In genomic region chr1:67505746-67506145, GRCm38 (mm10) we compare ENCODE assay signal across 25 mouse cellular contexts.
DNase-seq lines count a peak whose midpoint lies in the region; ATAC-seq lines count a peak whose summit lies in the region.
"Had no signal": no experiment of that assay in that cellular context is flagged by ENCODE, and none has a peak within 500 bp of the region (broad histone marks: within the 10 kb centered on the region; RNA-seq: fewer than 3 reads in every experiment).

No protein-coding gene starts in this region.

- peak; percentile 13 to 27 for DNase-seq in left cerebral cortex, postnatal 25 days (ENCODE audit: low spot score in 2 of 2)
- no peak for DNase-seq in left cerebral cortex, adult 18-20 months (ENCODE audit: low spot score in 2 of 2)
- peak; percentile 14 for DNase-seq in brain, embryonic 18.5 days (ENCODE audit: low read depth, low spot score)
- peak; percentile 10 to 67 for DNase-seq in layer of hippocampus, postnatal 14 days (ENCODE audit: low spot score in 2 of 2)
- no peak for DNase-seq in heart, adult 18-20 months
- no peak for DNase-seq in heart, adult 11 months
- DNase-seq: adrenal gland, postnatal 10 days; cerebellum, adult 8-10 months; gastrocnemius, postnatal 25 days; heart, postnatal 10 days; kidney, adult 2 months; kidney, postnatal 10 days; liver, embryonic 13.5 days; lung, embryonic 14.5 days; lung, postnatal 4 days had no signal

- H3K27me3 ChIP-seq in forebrain, embryonic 15.5 days = no peaks in the 10 kb centered on the region
- H3K27me3 ChIP-seq in forebrain, embryonic 12.5 days = no peaks in the 10 kb centered on the region
- H3K27me3 ChIP-seq: hindbrain, embryonic 12.5 days; limb, embryonic 12.5 days; liver, embryonic 13.5 days; neural tube, embryonic 13.5 days had no signal

- no peak overlapping the region for H3K4me3 ChIP-seq in forebrain, embryonic 15.5 days
- H3K4me3 ChIP-seq in forebrain, embryonic 12.5 days (replicated peaks) = no peak overlapping the region
- H3K4me3 ChIP-seq: erythroblast, embryonic 14.5 days; hindbrain, embryonic 12.5 days; left cerebral cortex, adult 2 months; limb, embryonic 12.5 days; liver, embryonic 13.5 days; neural tube, embryonic 13.5 days had no signal

- no peak overlapping the region for H3K4me2 ChIP-seq in forebrain, embryonic 15.5 days (replicated peaks)
- no peak overlapping the region for H3K4me2 ChIP-seq in forebrain, embryonic 12.5 days
- H3K4me2 ChIP-seq: hindbrain, embryonic 12.5 days; limb, embryonic 12.5 days; liver, embryonic 13.5 days; lung, embryonic 14.5 days; neural tube, embryonic 13.5 days had no signal

- H3K36me3 ChIP-seq in forebrain, embryonic 15.5 days = no peaks in the 10 kb centered on the region
- H3K36me3 ChIP-seq in forebrain, embryonic 12.5 days (replicated peaks) = no peaks in the 10 kb centered on the region
- H3K36me3 ChIP-seq: G1E; hindbrain, embryonic 12.5 days; limb, embryonic 12.5 days; liver, embryonic 13.5 days; neural tube, embryonic 13.5 days had no signal

- H3K27ac ChIP-seq in forebrain, embryonic 15.5 days (replicated peaks) = no peak overlapping the region
- H3K27ac ChIP-seq in forebrain, embryonic 12.5 days = no peak overlapping the region
- H3K27ac ChIP-seq: hindbrain, embryonic 12.5 days; left cerebral cortex, adult 2 months; limb, embryonic 12.5 days; liver, embryonic 13.5 days; neural tube, embryonic 13.5 days had no signal

- H3K4me1 ChIP-seq in forebrain, embryonic 15.5 days = no peaks in the 10 kb centered on the region
- H3K4me1 ChIP-seq in forebrain, embryonic 12.5 days = no peaks in the 10 kb centered on the region
- H3K4me1 ChIP-seq: hindbrain, embryonic 12.5 days; limb, embryonic 12.5 days; liver, embryonic 13.5 days; neural tube, embryonic 13.5 days had no signal

- 0 out of 2 replicates have a peak, but pooled peaks have one; percentile 38 for ATAC-seq in forebrain, embryonic 15.5 days (replicated peaks)
- ATAC-seq in forebrain, embryonic 12.5 days (ENCODE audit: low FRiP score) = no peak
- ATAC-seq: activated CD4-positive, CD25-positive, alpha-beta regulatory T cell, adult 4 months; inflammation-experienced regulatory T-cells, adult 6 months had no signal

- no peaks in the 10 kb centered on the region for H3K9me3 ChIP-seq in forebrain, embryonic 15.5 days
- H3K9me3 ChIP-seq in forebrain, embryonic 12.5 days = no peaks in the 10 kb centered on the region
- H3K9me3 ChIP-seq: G1E; hindbrain, embryonic 12.5 days; limb, embryonic 12.5 days; liver, embryonic 13.5 days; neural tube, embryonic 13.5 days had no signal

- intact Hi-C loops in left cerebral cortex, postnatal 25 days (cut with DNase I) = no loop called here

- H3K9ac ChIP-seq in forebrain, embryonic 15.5 days (replicated peaks) = no peak overlapping the region
- no peak overlapping the region for H3K9ac ChIP-seq in forebrain, embryonic 12.5 days
- H3K9ac ChIP-seq: hindbrain, embryonic 12.5 days; limb, embryonic 12.5 days; liver, embryonic 13.5 days; lung, embryonic 14.5 days; neural tube, embryonic 13.5 days had no signal

- 52% methylated on average over 2 of the region's 2 CpGs for WGBS in forebrain, embryonic 15.5 days
- 69% methylated on average over 2 of the region's 2 CpGs for WGBS in forebrain, embryonic 12.5 days

Comparison
In these comparisons a context has a peak if more than half of its experiments do, and no peak if none do; other contexts are left out.
1. DNase-seq: peak in left cerebral cortex, postnatal 25 days (2 of 2), brain, embryonic 18.5 days (single experiment) and layer of hippocampus, postnatal 14 days (2 of 2); none in left cerebral cortex, adult 18-20 months (0 of 2), heart, adult 18-20 months (0 of 2) and heart, adult 11 months (single experiment).